Mouse (Mus musculus) megakaryocyte, adult 5-6 weeks (primary cell): ENCODE results near the gene Setd1b. TPM values are rescaled to one million over a fixed set of nuclear protein-coding genes. Genes with fewer than 3 reads are reported as not detected.

Source experiments
- ATAC-seq: 2 replicates; pipeline ENCODE4 v1.8.0; 2016; ENCODE audit warnings: mild to moderate bottlenecking, inconsistent platforms; ENCODE audit not compliant: poor library complexity, severe bottlenecking
- total RNA-seq, 2 experiments: library from RNA; stranded (forward) in 1 of 2; stranded (reverse) in 1 of 2; fragments of 153-499, 151-499 nt in 1 of 2; fragments of 221-1000, 200-1000 nt in 1 of 2; gene quantifications; 2 replicates each; pipeline versions ENCODE4 v1.2.3 to v1.2.4; 2015 to 2017

Gene Setd1b
- 40.4 and 44.9 TPM in 2 replicates for total RNA-seq (2015)
- 4.1 and 8.7 TPM in 2 replicates for total RNA-seq (2017)

DNA sequence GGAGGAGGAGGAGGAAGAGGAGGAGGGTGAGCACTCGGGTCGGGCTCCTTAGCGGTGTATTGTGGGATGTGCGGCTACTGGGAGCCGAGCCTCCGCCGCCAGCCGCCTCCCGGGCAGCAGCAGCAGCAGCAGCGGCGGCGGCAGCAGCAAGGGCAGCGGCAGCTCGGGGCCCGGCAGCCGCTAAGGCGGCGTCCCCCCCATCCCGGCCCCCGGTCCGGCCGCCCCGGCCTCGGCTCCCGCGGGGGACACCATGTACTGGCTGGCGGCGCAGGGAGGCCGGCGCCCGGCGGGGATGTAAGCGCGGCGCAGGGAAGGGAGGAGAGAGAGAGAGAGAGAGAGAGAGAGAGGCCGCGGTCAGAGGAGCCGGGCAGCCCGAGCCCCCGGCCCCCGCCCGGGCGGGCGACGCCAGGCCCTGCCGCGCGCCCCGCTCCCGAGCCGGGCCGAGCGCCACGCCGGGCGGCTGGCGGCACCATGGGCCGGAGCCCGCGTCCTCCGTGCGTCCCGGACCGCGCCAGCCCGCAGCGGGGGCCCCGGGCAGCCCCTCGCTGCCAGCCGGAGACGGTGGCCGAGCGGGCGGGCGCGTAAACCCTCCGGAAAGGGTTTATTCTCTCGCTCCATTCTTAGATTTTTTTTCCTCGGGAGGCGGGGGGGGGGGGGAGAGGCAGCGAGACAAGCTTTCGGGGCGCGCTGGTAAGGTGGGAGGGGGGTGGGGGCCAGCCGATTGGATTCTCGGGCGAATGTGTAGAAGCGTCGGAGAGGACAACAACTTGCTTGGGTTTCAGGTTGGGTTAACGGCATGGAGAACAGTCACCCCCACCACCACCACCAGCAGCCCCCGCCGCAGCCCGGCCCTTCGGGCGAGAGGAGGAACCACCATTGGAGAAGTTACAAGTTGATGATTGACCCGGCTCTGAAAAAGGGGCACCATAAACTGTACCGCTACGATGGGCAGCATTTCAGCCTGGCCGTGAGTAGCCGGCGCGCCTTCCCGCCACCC lies at the start of gene Setd1b:
Gene Setd1b (plus strand): TSS at position 33 of the 997 bp plus-strand sequence.
- ATAC-seq, result no peak

DNA sequence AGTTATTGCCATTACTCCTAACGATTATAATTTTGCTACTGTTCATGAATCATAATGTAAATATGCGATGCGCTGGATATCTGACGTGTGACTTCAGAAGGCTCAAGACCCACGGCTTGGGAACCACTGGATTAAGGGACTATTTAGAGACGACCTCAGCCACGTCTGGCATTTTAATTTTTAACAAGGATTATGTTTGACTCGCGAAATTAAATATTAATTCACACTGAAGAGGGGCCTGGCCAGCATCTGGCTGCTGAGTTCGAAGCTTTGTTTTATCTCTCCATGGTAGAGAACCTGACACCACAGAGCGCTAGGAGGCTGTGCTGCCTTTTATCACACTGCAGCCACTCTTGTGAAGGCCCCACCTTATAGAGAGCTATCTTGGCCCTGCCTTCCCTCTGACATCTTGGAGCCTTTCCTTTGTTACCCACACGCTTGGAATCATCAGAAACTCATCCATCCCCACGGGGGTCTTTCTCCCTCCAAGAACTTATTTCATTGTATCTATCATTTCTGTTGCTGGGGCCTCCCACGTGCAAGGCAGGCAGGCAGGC lies 48.8 kb upstream of the Setd1b start:
- no peak for ATAC-seq

DNA sequence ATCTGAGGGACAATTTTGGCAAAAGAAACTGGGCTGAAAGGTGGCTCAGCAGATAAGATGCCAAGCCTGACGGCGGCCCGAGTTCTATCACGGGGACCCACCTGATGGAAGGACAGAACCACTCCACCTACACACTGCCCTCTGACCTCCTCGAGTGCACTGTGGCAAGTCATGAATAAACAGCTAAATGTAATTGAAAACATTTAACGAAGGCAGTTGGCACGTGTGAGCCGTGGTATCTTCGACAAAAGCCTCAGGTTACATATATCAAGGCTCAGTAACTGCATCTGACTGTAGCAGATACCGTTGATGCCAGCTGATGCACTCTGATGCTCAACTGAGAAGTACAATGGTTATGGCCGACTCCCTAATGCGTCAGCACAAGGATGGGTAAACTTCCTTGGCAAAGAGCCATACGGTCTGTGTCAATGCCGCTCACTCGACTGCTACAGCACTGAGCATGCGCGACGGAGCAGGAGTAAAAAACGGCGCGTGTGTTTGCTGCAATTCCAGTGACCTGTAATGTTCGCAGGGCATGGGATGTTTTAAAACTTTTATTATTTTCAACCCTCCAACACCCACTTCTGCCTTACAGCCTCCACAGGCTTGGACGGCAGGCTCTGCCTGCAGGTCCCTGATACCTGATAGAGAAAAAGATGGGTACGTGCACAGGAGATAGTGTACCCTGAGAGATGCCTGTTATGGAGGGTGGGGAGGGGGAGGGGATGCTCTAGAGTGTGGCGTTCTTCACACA lies 47.6 kb upstream of the Setd1b start:
- ATAC-seq, result no peak; the same call in 1 of the 2 replicates

DNA sequence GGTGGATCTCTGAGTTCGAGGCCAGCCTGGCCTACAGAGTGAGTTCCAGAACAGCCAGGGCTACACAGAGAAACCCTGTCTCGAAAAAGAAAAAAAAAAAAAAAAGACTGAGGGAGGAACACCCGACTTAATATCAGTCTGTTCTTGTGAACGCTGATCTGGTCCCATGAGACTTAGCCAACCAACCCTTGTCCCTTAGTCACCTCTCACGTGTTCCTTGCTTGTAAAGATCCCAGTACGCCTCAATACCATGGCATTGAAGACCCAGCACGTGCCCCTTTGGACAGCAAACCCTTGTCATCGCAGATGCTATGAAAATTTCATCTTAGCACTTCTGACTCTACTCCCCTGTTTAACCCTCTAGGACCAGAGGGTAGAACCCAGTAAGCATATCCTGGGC lies 45.7 kb upstream of the Setd1b start:
- ATAC-seq, result no peak

DNA sequence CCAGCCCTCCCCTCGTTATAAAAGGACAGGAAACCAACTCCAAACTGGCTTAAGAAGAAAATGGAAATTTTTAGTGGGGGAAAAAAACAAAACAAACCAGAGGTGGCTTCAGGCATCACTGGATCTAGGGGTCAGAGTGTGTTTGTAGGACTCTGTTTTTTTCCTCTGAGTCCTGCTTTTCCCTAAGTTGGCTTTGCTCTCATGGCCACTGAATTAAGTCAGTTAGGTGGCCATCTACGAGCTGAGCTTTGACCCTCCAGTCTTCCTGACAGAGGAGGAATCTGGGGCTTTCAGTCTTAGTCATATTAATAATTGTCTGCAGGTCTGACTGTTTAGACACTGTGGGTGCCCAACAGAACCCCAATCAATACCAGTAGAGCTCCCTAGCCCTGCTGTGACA lies 43.5 kb upstream of the Setd1b start:
- ATAC-seq, result no peak

DNA sequence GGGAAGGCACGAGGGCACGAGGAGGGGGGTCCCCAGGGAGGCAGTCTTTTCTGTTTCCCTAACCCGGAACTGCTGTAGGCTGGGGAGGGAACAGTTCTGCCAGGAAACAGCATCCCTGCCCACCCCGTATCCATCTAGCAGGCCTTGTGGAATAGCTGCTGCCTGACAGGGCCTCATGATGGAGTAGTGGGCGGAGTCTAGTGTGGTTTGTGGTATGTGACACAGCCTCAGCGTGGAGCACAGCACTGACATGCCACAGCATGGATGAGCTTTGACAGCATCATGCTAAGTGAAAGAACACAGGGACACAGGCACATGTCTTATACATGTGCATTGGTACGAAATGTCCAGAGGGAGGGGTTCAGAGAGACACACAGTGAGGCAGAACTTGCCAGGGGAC lies 39.6 kb upstream of the Setd1b start:
- ATAC-seq, result no peak

DNA sequence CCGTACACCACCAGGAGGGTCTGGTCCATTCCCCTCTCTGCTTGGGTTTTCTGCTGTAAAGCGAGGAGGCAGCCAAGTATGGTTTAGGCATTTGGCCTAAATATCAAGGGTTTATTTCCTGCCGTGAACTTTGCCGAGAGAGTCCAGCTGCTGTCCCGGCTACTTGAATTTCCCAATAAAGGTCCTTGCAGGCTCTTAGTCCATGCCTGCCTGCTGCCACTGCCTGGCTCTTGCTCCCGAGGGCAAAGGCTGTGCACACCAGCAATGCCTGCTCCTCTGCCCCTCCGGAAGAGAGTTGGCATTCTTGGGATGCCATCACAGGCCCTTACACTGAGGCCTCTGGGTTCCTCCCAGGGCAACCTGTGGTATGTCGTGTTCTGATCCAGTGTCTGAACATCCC lies 38.4 kb upstream of the Setd1b start:
- no peak for ATAC-seq

DNA sequence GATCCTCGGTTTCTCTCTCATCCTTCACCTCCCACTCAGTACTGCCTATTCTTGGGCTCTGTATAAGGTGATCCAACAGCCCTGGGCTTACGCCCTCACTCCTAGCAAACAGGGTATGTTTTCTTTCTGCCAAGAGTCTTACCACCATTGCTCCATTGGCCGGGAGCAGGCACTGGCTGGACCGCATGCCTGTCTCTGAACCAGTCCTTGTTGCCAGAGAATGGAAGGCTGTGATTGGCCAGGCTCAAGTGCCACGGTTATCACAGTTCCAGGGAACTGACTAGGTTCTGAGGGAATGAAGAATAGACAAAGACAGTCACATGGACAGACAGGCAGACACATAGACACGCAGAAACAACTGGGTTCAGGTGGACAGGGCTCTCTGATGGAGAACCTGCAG lies 37.2 kb upstream of the Setd1b start:
- no peak for ATAC-seq

DNA sequence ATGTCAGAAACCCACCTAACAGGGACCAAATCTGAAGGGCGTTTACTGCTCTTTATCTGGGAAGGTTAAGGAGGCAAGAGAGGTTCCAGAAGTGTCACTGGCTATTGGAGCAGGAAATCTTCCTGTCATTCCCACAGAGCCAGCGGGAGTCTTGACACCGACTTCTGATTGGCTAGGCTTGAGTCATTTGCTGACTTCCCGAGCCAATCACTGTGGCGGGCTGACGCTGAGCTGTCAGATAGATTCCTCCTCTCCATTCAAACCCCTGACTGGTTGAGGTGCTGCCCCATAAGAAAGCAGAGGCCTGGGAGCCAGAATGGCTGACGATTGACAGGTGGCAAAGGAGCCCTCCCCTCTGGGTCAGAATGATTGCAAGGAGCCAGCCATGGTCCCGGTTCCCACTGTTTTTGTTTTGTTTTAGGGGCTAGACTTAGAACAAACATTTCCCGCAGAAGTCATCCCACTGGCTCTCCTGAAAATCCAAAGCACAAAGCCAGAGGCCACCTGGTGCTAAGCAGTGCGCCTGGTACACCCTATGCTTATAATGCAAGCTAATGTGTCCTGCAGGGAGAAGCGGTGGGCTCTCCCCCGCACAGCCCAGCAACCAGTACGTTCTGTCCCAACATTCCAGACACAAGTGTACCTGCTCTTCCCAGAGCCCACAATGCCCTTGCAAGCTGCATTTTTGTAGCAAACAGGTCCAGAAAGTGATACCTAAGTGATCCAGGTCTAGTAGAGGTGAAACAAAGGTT lies 32.4 kb upstream of the Setd1b start:
- ATAC-seq, result no peak

DNA sequence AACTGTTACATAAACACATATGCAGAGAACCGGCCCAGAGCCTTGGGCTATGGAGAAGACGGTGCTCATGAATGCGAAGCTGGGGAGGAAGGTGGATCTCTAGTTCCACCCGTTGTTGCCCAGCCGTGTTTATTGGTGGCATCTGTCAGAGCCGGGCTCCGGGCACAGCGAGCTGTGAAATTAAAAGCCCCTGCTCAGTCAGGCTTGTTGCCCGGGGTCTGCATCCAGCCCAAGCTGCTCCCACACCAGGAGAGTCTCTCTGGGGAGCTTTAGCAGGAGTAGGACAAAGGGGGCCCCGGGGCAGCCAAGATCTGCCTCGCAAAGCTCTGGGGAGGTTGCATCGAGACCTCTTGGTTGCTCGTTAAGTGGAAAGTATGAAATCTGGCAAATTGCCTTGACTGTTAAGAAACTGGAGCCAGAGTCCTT lies 31.7 kb upstream of the Setd1b start:
- ATAC-seq, result no peak

DNA sequence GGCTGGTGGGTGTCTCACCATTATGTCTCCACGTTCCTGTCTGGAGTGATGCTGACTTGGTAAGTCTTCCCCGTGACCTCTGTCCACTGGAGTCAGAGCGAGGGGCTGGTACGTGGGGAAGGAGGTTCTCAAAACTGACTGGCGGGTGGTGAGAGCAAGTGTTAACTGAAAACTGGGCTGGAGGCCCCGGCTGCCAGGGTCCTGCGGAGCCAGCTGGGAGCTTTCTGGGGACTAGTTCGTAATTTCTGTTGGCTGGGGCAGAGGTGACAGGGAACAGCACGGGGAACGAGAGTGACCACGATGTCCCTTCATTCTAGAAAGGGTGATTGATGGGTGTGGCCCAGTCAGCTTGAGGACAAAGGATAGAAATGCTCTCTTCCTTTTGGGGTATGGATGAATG lies 27.9 kb upstream of the Setd1b start:
- ATAC-seq, result no peak

DNA sequence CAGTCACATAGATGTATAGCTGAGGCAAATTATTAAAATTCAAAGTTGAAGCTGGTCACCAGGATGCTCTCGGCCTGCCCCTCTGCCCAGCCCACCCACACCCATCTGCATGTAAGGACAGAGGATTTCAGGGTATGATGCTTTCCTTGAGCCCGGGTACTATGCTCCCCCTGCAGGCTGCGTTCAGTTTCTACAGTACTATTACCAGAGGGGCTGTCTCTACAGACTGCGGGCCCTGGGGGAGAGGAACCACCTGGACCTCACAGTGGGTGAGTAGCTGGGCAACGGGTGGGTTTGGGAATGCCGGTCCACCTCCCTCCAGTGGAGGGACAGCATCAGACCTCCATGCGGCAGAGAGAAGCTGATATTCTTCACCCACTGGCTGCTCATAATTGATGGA lies 27.1 kb upstream of the Setd1b start:
- no peak for ATAC-seq

DNA sequence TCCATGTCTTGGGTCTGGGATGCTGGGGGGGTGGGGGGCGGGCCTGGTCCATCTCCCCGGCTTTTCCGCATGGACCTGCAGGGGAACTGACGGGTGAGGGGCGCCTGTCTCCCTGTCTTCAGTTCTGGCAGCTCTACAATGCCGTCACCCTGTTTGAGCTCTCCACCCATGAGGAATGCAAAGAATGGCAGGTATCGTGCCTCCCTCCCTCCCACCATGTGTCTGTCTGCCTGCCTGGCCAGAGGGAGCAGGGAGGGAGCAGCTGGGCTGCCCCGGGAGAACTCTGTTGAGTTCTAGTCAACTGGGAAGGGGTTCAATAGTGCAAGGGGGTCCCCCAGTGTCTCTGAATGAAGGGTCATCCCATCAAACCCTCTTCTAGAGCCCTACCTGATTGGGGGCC lies 25.9 kb upstream of the Setd1b start:
- ATAC-seq, result no peak

DNA sequence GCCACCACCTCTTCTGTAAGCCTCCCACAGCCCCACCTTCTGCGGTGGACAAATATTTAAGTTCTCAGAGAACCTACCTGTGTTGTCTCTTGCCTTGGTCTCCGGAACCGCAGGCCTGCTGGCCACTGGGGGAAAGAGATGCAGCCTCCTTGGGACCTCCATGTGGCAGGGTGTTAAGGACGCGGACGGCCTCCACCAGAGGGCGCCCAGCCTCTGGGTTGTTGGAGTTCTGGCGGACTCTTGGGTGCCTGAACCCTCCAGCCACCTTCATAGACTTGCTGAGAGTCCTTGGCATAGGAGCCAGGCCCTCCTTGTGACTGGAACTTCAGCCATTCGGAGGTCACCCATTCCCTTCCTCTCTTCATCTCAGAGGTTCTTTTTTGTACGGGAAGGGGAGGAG lies 24.7 kb upstream of the Setd1b start:
- peak; percentile 93 for ATAC-seq

DNA sequence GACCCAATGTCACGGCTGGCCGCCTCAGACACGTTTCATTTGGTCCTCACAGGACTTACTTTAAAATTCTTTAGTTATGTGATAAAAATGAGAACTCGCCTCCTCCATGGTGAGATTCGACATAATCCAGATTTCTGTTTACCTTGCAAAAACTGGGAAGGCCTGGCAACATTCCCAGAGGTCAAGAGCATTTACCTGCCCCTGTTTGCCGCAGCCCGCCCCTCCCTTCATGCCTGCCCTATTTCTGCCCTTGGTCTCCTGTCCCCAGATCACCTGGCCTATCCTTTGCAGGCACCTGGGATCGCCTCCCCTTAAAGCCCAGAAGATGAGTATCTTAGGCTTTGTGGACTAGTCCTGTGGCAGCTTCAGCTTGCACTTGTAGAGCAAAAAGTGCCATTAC lies 24.2 kb upstream of the Setd1b start:
- ATAC-seq, result no peak

DNA sequence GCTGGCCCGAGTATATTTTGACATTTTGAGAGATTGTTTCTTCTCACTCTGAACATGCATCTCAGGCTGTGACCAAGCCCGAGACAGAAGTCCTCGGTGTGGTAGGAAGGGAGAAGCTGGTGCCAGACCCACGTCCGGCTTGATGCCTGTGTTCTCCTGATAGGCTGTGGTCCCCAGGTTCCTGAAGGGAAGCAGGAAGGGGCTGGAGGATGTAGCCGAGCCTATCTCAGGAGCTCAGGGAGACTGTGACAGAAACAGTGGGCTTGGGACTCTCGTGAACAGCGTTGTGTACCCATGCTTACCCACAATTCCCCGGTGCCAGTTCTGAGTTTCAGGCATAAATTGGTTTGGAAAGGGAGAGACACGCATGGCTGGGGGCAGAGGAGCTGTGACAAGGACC lies 23.2 kb upstream of the Setd1b start:
- no peak for ATAC-seq

DNA sequence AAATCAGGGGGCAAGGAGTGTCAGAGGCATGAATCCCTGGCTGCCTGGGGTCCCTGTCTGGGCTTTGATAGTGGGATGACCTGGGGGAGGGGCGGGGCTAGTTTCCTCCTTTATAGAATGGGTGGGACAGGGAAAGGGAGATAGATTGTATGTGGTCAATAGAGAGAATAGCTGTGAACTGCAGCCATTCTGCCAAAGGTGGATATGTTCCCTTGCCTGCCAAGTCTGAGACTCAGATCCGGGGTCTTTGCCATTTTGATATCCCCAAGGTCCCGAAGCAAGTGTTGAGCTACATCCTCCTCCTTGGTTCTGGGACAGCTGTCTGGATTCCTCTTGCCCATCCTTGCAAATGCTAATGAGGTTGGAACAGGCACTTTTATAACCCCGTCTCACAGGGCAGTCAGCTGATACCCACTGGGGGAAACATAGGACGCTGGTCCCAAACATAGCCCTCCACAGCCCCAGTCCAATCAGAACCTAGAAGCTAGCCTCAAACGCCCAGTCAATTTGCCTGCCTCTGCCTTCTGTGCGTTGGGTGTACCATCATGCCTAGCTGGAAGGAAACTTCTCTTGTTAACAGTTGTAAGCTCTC lies 21.3 kb upstream of the Setd1b start:
- no peak for ATAC-seq

DNA sequence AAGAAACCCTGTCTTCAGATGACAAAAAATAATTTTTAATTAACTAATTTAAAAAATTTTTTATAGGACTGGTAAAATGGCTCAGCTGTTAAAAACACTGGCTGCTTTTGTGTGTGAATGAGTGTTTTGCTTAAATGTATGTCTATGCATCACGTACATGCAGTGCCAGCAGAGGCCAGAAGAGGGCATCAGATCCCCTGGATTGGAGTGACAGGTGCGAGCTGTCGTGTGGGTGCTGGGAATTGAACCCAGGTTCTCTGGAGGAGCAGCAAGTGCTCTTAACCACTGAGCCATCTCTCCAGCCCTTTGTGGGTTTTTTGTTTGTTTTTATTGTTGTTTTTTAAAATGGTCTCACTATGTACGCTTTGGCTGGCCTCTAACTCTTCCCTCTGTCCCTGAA lies 19.8 kb upstream of the Setd1b start:
- ATAC-seq, result no peak

DNA sequence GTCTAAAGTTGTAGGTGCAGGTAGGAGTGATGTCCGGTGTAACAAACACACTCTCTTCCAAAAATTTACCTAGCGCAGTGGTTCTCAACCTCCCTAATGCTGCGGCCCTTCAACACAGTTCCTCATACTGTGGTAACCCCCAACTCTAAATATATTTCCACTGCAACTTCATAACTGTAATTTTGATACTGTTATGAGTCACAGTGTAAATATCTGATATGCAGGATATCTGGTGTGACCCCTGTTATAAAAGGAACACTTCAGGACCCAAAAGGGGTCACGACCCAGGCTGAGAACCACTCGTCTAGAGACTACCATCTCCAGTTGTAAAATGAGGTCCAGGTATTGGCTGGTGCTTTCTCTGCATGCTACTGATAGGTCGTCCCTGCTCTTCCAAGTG lies 16.9 kb upstream of the Setd1b start:
- no peak for ATAC-seq

DNA sequence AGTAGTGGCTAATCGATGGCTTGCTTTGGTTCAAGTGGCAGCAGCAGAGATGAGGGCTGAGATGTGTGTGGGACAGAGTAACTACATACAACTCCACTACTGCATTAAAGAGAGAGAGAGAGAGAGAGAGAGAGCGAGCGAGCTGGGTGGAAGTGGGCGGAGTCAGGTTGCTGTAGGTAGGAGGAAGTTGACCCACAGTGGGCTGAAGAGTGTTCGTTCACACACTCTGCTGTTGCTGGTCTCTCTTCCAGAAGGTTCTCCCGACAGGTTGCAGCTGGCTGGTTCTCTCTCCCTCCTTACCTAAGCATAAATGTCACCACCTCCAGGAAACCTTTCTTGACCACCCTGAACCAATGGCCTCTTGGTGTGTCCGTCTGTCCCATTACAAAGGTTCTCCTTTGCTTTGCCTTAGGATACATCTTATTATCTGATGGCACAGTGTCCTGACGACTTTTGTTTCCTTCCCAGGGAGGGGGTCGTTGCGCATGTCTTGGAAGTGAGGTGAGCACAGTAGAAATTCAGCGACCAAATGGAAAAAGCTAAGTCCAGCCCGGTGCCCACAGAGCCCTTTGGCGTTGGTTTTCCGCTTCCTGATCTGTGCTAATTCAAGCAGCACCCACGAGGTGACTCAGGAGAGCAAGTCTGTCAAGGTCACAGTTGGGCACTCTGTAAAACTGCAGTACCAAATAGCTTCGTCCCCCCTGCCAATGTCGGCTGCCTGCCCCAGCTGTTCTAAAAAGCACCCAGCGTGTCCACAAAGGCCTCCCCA lies 16.2 kb upstream of the Setd1b start:
- ATAC-seq, result peak; percentile 65
